Mouse (Mus musculus): ENCODE results near the gene Bicdl1.

- TF ChIP-seq CTCF (IDR thresholded peaks at IDR 0.05; ENCODE audit: low read depth), result no peak
- no peak for TF ChIP-seq EP300 (optimal IDR thresholded peaks at IDR 0.05)
Observed at GRCm38 (mm10) chr5:115730314-115730713, 1.1 kb downstream of the Bicdl1 start.

Measured in stomach, postnatal 0 days (tissue).